Mouse (Mus musculus): ENCODE measurements around the gene Samd1. TPM values are rescaled to one million over a fixed set of nuclear protein-coding genes. Genes with fewer than 3 reads are reported as not detected.

Samd1 gene
- polyA plus RNA-seq, 1 experiment = 42.4 TPM

DNA sequence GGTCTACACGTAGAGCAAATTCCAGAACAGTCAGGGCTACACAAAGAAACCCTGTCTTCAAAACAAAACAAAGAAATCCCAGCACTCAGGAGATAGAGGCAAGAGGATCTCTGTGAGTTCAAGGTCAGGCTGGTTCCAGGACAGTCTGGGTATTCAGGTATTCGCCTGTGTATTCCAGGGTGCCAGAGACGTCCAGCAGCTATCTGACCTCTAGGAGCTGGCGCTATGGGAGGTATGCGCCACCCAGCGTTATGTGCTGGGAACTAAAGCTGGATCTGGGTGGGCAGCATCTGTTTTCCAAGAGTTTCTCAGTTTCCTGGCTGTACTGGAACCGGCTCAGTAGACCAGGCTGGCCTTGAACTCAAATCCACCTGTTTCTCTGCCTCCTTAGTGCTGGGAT is 10.9 kb downstream of the Samd1 start:
- no peak overlapping the region for H3K27ac ChIP-seq (ENCODE audit: insufficient read depth, low read length)
- H3K4me1 ChIP-seq (ENCODE audit: control insufficient read depth, insufficient read depth, low read length) = peaks cover 5% of the 10 kb centered on the region
- no peak overlapping the region for H3K4me3 ChIP-seq (ENCODE audit: insufficient read depth, low read length)
- TF ChIP-seq POLR2A (IDR thresholded peaks at IDR 0.05; ENCODE audit: extremely low read depth, insufficient read depth, low read length) (no peak), CTCF (IDR thresholded peaks at IDR 0.05; ENCODE audit: extremely low read depth, insufficient read depth, low read length) (peak; percentile 22; the same call in 1 of the 2 replicates)

DNA sequence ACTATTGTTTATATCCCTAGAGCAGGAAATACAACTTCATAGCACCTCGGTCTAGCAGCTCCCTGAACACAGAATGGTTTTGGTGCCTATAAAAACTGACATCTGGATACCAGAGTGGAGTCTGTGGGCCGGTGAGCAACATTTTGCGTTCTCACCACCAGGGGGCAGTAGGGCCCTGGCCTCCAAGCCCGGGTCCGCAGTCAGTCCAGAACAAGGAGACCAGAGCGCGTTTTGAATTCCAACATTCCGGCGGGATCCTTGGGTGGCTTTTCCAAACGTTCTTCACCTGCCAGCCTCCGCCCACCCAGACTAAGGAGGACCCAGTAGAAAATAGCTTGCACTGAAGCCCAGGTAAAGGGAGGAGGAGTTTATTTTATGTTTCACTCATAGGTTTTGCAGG is 12.4 kb downstream of the Samd1 start:
- Histone ChIP-seq H3K27ac (ENCODE audit: insufficient read depth, low read length) (no peak overlapping the region), H3K4me3 (ENCODE audit: insufficient read depth, low read length) (no peak overlapping the region), H3K4me1 (ENCODE audit: control insufficient read depth, insufficient read depth, low read length) (no peaks in the 10 kb centered on the region; the same call in 1 of the 2 replicates)
- TF ChIP-seq POLR2A (IDR thresholded peaks at IDR 0.05; ENCODE audit: extremely low read depth, insufficient read depth, low read length) (no peak), CTCF (IDR thresholded peaks at IDR 0.05; ENCODE audit: extremely low read depth, insufficient read depth, low read length) (peak; percentile 83)

DNA sequence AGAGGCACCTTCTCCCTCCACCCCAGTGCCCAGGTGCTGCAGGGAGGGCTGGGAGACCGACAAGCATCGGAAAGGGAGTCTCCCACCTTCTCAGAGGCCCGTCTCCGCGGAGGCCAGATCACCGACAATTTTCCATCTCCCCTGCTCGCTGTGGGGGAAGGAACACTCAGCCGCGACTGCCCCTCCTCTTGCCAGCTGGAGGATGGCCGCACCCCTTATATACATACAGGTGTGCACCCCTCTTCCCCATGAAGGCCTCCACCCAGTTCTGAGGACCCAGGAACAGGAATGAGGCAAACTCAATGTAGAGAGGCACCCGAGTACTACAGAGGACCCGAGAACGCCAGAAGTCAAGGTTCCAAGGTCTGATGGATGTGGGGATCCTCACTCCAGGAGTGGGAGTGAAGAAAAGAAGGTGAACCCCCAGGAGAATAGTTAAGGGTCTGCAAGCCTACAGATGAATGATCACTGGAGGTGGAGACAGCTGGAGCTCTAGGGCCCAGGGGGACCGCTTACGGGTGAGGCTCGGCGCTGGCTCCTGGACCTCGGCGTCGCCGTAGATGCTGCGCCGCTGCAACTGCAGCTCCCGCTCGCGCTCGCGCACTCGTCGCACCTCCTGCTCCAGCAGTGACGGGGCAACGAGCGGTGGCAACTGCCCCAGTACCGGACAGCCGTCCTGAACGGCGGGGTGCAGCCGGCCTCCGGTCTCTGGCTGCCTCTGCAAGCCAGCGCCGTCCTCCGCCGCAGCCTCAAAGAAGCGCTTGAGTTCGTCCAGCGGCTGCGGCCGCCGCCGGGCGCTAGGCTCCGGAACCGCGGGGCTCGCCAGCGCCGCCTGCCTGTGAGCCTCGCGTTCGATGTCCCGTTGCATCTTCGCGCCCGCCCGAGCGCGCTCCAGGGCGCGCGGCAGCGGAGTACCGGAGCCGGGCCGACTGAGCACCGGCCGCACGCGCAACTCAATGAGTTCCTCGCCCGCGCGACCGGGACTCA is 13.4 kb downstream of the Samd1 start:
- Histone ChIP-seq H3K4me1 (ENCODE audit: control insufficient read depth, insufficient read depth, low read length) (no peaks in the 10 kb centered on the region; the same call in 1 of the 2 replicates), H3K4me3 (ENCODE audit: insufficient read depth, low read length) (peak overlapping the region; percentile 17; the same call in 1 of the 2 replicates), H3K27ac (ENCODE audit: insufficient read depth, low read length) (no peak overlapping the region)
- peak; percentile 21; the same call in 1 of the 2 replicates for TF ChIP-seq CTCF (IDR thresholded peaks at IDR 0.05; ENCODE audit: extremely low read depth, insufficient read depth, low read length)
- TF ChIP-seq POLR2A (IDR thresholded peaks at IDR 0.05; ENCODE audit: extremely low read depth, insufficient read depth, low read length) = no peak

DNA sequence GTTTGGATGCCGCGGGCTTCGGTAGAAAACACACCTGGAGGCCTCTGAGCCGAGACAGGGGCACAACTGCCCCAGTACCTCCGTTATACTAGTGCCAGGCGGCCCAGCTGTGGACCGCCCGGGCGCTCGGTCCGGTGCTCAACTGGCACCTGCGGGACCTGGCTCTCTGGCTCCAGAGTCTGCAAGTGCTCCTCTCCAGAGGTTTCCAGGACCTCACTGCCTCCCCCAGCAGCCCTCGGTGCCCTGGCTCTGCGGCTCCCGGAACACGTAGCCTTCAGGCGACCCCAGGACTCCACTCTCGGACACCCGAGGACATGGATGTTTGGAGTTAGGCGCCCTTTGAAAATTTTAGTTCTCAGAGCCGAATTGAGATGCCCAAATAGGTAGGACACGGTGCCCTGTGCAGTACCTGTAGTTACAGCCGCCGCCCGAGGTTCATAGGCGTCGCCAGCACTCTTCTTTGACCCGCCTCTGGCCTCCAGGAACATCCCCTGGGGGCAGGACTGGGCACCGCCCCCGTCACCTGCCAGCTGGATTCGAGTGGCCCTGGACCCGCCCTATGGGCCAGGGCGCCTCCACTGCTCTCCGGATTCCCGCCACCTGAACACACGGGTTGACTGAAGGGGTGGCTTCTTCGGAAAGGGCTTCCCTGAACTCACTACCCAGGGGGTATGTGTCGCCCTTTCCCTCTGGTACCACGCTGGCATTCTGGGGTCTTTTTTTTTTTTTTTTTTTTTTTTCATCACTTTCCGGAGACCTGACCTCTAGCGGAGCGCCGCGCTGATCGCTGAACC is 14.4 kb downstream of the Samd1 start, which contains the start of gene 2210011C24Rik:
Gene 2210011C24Rik (minus strand): TSS at position 467 of the 794 bp plus-strand sequence.
- TF ChIP-seq CTCF (IDR thresholded peaks at IDR 0.05; ENCODE audit: extremely low read depth, insufficient read depth, low read length) (no peak), POLR2A (IDR thresholded peaks at IDR 0.05; ENCODE audit: extremely low read depth, insufficient read depth, low read length) (no peak)
- Histone ChIP-seq H3K27ac (ENCODE audit: insufficient read depth, low read length) (no peak within 1 kb of the TSS), H3K4me3 (ENCODE audit: insufficient read depth, low read length) (peak within 1 kb of the TSS; percentile 17; the same call in 1 of the 2 replicates), H3K4me1 (ENCODE audit: control insufficient read depth, insufficient read depth, low read length) (no peaks in the 10 kb centered on the region; the same call in 1 of the 2 replicates)

DNA sequence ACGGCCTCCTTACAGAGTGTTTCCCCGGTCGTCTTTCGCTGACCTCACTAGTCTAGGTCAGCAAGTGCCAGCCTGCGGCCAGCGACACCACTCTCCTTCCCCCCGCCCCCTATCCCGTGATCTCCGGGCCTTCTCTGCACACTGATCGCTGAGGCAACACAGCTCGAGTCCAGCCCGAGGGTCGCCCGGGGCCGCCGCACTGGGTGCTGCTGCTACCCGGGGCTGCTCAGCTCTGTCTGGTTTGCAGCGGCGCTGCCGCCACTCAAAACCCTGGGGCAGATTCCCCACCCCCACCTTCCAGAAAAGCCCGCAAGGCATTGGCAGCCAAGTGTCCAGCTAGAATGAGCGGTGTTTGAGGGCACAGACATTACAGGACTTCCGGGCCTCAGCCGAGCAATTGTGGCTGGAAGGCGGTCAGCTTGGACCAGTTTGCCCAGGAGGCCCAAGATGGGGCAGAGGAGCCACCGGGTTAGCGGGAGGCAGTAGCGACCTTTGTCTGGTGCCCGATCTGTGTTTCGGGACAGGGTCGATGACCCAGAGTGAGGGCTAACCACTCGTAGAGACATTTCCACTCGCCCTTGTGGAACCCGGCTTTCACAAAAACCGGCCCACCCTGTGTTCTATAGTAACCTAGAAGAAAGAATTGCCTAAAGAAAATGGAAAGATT is 15.2 kb downstream of the Samd1 start:
- no peak overlapping the region for H3K27ac ChIP-seq (ENCODE audit: insufficient read depth, low read length)
- no peak for TF ChIP-seq POLR2A (IDR thresholded peaks at IDR 0.05; ENCODE audit: extremely low read depth, insufficient read depth, low read length)
- TF ChIP-seq CTCF (IDR thresholded peaks at IDR 0.05; ENCODE audit: extremely low read depth, insufficient read depth, low read length) = no peak
- H3K4me3 ChIP-seq (ENCODE audit: insufficient read depth, low read length) = no peak overlapping the region

DNA sequence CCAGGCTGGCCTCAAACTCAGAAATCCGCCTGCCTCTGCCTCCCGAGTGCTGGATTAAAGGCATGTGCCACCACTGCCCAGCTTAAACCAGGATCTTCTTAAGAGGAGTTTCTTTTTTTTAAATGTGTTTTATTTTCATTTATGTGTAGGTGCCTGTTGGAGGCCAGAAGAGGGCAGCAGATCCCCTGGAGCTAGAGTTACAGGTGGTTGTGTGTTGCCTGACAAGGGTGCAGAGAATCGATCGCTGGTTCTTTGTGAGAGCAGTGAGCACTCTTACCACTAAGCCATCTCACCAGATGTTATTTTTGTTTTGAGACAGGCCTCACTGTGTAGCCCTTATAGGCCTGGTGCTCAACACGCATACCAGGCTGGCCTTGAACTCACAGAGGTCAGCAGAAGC is 18.4 kb downstream of the Samd1 start:
- no peak overlapping the region for H3K4me3 ChIP-seq (ENCODE audit: insufficient read depth, low read length)
- no peak overlapping the region for H3K27ac ChIP-seq (ENCODE audit: insufficient read depth, low read length)
- TF ChIP-seq POLR2A (IDR thresholded peaks at IDR 0.05; ENCODE audit: extremely low read depth, insufficient read depth, low read length) (no peak), CTCF (IDR thresholded peaks at IDR 0.05; ENCODE audit: extremely low read depth, insufficient read depth, low read length) (no peak)
- H3K4me1 ChIP-seq (ENCODE audit: control insufficient read depth, insufficient read depth, low read length) = no peaks in the 10 kb centered on the region; the same call in 1 of the 2 replicates

More for the DNA sequence above, 15.2 kb downstream of the Samd1 start:
- no peaks in the 10 kb centered on the region; the same call in 1 of the 2 replicates for H3K4me1 ChIP-seq (ENCODE audit: control insufficient read depth, insufficient read depth, low read length)

DNA sequence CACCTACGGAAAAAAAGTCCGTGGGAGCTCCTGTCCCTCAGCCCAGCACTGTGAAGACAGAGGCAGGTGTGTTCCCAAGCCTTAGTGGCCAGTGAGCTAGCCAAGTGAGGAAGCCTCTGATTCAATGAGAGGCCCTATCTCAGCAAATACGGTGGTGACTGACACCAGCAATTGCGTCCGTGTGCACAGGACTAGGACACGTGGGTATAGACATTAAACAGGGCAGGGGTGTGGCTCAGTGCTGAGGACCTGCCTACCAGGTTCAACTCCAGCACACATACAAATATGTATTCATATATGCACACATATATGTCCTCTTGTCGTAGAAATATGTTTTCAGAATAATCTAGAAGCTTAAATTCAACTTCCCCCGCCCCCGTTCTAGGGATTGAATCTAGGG is 22.3 kb downstream of the Samd1 start:
- no peak overlapping the region for H3K4me3 ChIP-seq (ENCODE audit: insufficient read depth, low read length)
- no peak overlapping the region for H3K27ac ChIP-seq (ENCODE audit: insufficient read depth, low read length)
- H3K4me1 ChIP-seq (ENCODE audit: control insufficient read depth, insufficient read depth, low read length) = no peaks in the 10 kb centered on the region
- TF ChIP-seq CTCF (IDR thresholded peaks at IDR 0.05; ENCODE audit: extremely low read depth, insufficient read depth, low read length) = no peak
- TF ChIP-seq POLR2A (IDR thresholded peaks at IDR 0.05; ENCODE audit: extremely low read depth, insufficient read depth, low read length) = no peak

DNA sequence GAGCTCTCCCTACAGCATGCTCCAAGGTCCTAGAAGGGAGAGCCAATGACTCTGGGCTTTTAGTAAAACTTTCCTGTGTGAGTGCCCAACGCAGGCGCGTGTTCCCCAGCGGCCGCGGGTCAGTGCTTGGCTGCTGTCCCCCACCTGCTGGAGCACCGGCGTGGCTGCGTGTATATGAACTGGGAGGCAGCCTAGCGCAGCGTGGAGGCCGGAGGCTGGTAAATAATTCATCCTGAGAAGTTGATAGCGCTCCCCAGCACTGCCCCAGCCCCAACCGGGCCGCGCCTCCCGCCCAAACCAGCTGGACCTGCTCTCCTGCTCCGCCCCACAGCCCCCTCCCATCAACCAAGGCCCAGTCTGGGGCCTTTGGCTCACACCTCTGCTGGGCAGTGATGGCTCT is 23.6 kb downstream of the Samd1 start, which contains the start of gene Palm3:
Gene Palm3 (plus strand): TSS at position 376 of the 400 bp plus-strand sequence.
- no peak within 1 kb of the TSS for H3K27ac ChIP-seq (ENCODE audit: insufficient read depth, low read length)
- TF ChIP-seq CTCF (IDR thresholded peaks at IDR 0.05; ENCODE audit: extremely low read depth, insufficient read depth, low read length) (no peak), POLR2A (IDR thresholded peaks at IDR 0.05; ENCODE audit: extremely low read depth, insufficient read depth, low read length) (no peak)
- H3K4me1 ChIP-seq (ENCODE audit: control insufficient read depth, insufficient read depth, low read length) = no peaks in the 10 kb centered on the region
- no peak within 1 kb of the TSS for H3K4me3 ChIP-seq (ENCODE audit: insufficient read depth, low read length)

DNA sequence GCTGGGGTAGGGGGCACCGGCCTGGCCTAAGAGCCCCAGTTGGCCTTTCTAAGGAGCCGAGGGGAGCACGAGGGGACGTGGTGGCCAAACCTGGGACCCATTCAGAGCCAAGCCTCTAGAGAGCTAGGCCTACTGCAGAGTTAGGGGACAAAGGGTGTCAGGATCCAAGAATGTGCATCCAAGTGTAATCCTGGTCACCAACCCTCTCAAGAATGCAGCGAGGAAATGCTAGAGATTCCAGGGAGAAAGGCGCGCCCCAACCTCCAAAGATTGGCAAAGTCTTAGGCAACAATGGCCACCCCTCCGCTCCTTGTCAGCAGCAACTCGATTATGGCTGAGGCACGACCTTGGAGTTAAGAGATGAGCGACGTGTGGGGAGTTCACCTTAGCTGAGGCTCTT is 24.1 kb downstream of the Samd1 start:
- TF ChIP-seq CTCF (IDR thresholded peaks at IDR 0.05; ENCODE audit: extremely low read depth, insufficient read depth, low read length) = no peak
- TF ChIP-seq POLR2A (IDR thresholded peaks at IDR 0.05; ENCODE audit: extremely low read depth, insufficient read depth, low read length) = no peak
- Histone ChIP-seq H3K4me1 (ENCODE audit: control insufficient read depth, insufficient read depth, low read length) (no peaks in the 10 kb centered on the region), H3K4me3 (ENCODE audit: insufficient read depth, low read length) (no peak overlapping the region), H3K27ac (ENCODE audit: insufficient read depth, low read length) (no peak overlapping the region)
